Mouse (Mus musculus) limb, embryonic 15.5 days (tissue): ENCODE measurements around the gene Pfdn2. TPM values are rescaled to one million over a fixed set of nuclear protein-coding genes. Genes with fewer than 3 reads are reported as not detected.
A peak's percentile ranks its signal among the peaks of the same experiment; 100 is the strongest.

ENCODE experiments used
- ATAC-seq: fragments of 200-750 bp; cut with Nextera tagmentation; 2 replicates; pipeline ENCODE4 v1.8.0; 2017; ENCODE audit warnings: low read depth, moderate TSS enrichment; ENCODE audit not compliant: insufficient number of reproducible peaks, low FRiP score, low TSS enrichment
- H3K27ac ChIP-seq: fragments of 300-500 bp; sonication (generic); 2 replicates; pipeline ENCODE4 v1.5.1; 2015; ENCODE audit warnings: moderate library complexity, mild to moderate bottlenecking, inconsistent platforms
- H3K27me3 ChIP-seq: fragments of 300-500 bp; sonication (generic); 2 replicates; pipeline ENCODE4 v1.6.1; 2015; ENCODE audit warnings: inconsistent platforms
- H3K36me3 ChIP-seq: fragments of 300-500 bp; sonication (generic); 2 replicates; pipeline ENCODE4 v1.6.1; 2015; ENCODE audit warnings: inconsistent platforms
- H3K4me1 ChIP-seq: fragments of 300-500 bp; sonication (generic); 2 replicates; pipeline ENCODE4 v1.6.1; 2015; ENCODE audit warnings: inconsistent platforms
- H3K4me2 ChIP-seq: fragments of 300-500 bp; sonication (generic); 2 replicates; pipeline ENCODE4 v1.6.1; 2015; ENCODE audit warnings: mild to moderate bottlenecking, inconsistent platforms
- H3K4me3 ChIP-seq: fragments of 300-500 bp; sonication (generic); 2 replicates; pipeline ENCODE4 v1.5.1; 2015; ENCODE audit warnings: mild to moderate bottlenecking, inconsistent platforms
- H3K9ac ChIP-seq: fragments of 300-500 bp; sonication (generic); 2 replicates; pipeline ENCODE4 v1.6.1; 2015; ENCODE audit warnings: inconsistent platforms
- H3K9me3 ChIP-seq: fragments of 300-500 bp; sonication (generic); 2 replicates; pipeline ENCODE4 v1.6.1; 2016; ENCODE audit warnings: inconsistent platforms
- WGBS: fragments of 180-500 bp; shearing (Covaris S2); methylation state at CpG from one replicate; pipeline ENCODE4 v1.1.7; 2015; 5-methylcytosine and 5-hydroxymethylcytosine counted together
- polyA plus RNA-seq: library from polyadenylated mRNA; unstranded; fragments of >200 nt; fragmentation: Nextera tagmentation; extraction: Ambion mirVana; gene quantifications from 2 replicates; pipeline ENCODE4 v1.2.1, GENCODE M21; 2015

Pfdn2 gene
- polyA plus RNA-seq, 1 experiment from 2014 or later, result 93.0 TPM

DNA sequence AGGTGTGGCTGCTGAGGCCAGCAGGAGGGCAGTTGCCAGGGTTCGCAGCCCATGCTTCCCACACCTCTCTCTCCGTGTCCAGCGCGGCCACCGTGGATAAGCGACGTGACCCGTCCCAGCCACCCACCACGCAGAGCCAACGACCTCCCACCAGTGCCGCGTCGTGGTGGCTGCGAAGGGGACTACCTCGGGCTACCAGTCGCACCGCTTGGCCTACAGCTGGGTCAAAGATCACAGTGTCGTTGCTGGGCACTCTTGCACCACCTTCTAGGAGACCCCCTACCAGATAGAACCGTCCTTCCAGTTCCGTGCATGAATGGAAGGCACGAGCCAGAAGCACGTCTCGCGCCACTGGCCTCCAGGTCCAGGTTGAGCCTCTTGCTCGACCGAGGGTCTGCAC lies 14.8 kb downstream of the Pfdn2 start:
- ATAC-seq, result peak; percentile 20; the same call in 1 of the 2 replicates
- H3K27me3 ChIP-seq, result peaks cover 2% of the 10 kb centered on the region; the same call in 1 of the 2 replicates

DNA sequence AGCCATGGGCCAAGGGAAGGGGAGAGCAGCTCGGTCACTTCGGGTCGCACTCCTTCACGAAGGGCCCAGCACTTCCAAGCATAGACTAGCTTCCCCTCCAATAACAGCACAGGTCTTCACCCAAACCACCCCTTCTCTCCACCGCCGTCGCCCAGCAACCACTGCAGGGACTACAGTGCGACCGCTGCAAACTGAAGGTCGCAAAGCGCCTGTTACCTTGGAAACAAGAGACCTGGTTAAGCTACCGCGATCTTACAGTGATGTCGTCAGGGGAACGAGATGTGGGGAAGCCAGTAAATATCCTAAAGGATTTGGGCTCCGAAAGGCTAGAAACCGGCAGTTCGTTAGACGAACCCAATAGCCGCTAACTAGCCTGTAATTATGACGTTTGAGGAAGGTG lies 15.2 kb downstream of the Pfdn2 start, which contains the start of gene Klhdc9:
Gene Klhdc9, minus strand, starts transcription at position 143 of the 400 bp plus-strand sequence.
- H3K27ac ChIP-seq, result peak within 1 kb of the TSS; percentile 75
- ATAC-seq, result peak; percentile 86
- peak within 1 kb of the TSS; percentile 52 for H3K9ac ChIP-seq
- H3K4me2 ChIP-seq, result peak within 1 kb of the TSS; percentile 68
- H3K9me3 ChIP-seq, result no peaks in the 10 kb centered on the region
- peaks cover 5% of the 10 kb centered on the region; the same call in 1 of the 2 replicates for H3K27me3 ChIP-seq
- under 1% methylated on average over 21 of the region's 21 CpGs for WGBS
- H3K4me1 ChIP-seq, result peaks cover 20% of the 10 kb centered on the region
- peak within 1 kb of the TSS; percentile 52 for H3K4me3 ChIP-seq
- H3K36me3 ChIP-seq, result peaks cover 24% of the 10 kb centered on the region

More for the DNA sequence above, 14.8 kb downstream of the Pfdn2 start:
- peak overlapping the region; percentile 68 for H3K4me2 ChIP-seq
- H3K4me3 ChIP-seq, result peak overlapping the region; percentile 52
- H3K27ac ChIP-seq, result peak overlapping the region; percentile 75; the same call in 1 of the 2 replicates
- peak overlapping the region; percentile 52 for H3K9ac ChIP-seq
- 8% methylated on average over 26 of the region's 26 CpGs for WGBS
- H3K4me1 ChIP-seq, result peaks cover 20% of the 10 kb centered on the region
- no peaks in the 10 kb centered on the region for H3K9me3 ChIP-seq
- H3K36me3 ChIP-seq, result peaks cover 24% of the 10 kb centered on the region

DNA sequence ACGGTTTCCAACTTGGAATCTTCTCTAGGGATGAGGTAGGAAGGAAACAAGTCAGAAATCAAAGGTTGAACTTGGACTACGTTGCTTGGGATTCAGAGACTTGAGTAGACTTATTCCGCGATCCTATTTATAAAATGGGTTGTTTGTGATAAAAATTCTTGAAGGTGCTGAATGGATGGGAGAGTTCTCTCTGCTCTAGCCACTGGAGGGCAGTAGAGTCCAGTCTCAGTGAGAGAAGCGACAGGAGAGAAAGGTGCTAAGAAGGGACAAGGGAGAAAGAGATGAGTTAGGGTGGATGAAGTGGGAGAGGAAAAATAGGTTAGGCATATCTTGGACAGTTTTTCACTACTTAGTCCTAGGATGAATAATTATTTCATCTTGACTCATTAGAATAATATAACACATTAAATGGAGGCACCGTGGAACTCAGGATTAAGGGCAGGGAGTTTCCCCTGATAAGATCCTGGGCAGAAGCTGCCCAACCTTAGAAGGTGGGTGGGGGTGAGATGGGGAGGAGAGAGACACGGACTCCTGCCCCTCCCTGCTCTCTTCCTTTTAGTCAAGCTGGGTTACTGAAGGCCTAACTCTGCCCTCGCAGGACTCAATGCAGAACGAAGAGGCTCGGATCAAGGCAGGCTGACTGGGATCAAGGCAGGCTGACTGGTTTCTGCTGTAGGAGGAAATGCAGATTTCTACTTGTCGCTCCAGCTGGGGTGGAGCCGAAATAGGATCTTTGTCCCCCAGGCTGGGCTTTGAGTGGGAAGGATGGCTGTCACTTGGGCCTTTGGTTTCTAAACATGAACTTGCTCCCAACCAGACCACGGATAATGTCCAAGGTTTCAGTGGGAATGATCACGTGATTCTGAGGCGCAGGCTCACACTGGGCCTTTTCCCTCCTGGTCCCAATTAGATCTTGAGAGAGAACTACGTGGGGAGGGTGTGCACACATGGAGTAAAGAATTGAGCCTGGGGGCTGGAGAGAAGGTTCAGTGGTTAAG lies 15.9 kb downstream of the Pfdn2 start:
- peak overlapping the region; percentile 75 for H3K27ac ChIP-seq
- H3K4me3 ChIP-seq, result peak overlapping the region; percentile 52
- H3K9ac ChIP-seq, result peak overlapping the region; percentile 44
- peak overlapping the region; percentile 68 for H3K4me2 ChIP-seq
- ATAC-seq, result no peak
- peaks cover 12% of the 10 kb centered on the region; the same call in 1 of the 2 replicates for H3K27me3 ChIP-seq
- H3K9me3 ChIP-seq, result no peaks in the 10 kb centered on the region
- H3K4me1 ChIP-seq, result peaks cover 20% of the 10 kb centered on the region
- 23% methylated on average over 16 of the region's 16 CpGs for WGBS
- peaks cover 22% of the 10 kb centered on the region for H3K36me3 ChIP-seq

DNA sequence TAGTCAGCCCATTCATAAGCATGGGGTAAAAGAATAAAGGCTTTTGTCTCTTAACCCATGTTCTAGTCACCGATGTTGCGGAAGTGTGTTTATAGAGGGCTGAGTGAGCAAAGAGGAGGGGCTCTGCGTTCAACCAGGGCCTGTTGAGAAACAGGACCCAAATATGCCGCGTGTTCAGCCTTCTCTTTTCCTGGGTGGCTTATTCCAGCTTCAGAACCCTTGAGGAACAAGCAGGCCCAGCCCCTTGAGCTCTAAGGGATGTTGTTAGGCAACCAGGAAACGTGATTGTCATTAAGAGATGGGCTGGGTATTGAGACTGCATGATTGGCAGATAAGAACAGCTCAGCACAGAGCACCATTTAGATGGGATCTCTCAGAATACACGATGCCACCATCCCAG lies 20.5 kb downstream of the Pfdn2 start:
- no peak overlapping the region for H3K27ac ChIP-seq
- no peak overlapping the region for H3K4me3 ChIP-seq
- H3K9me3 ChIP-seq, result no peaks in the 10 kb centered on the region
- no peaks in the 10 kb centered on the region for H3K36me3 ChIP-seq
- ATAC-seq, result no peak
- no peak overlapping the region for H3K9ac ChIP-seq
- 66% methylated on average over 7 of the region's 7 CpGs for WGBS
- H3K4me1 ChIP-seq, result peaks cover 9% of the 10 kb centered on the region
- H3K27me3 ChIP-seq, result peaks cover 28% of the 10 kb centered on the region
- no peak overlapping the region for H3K4me2 ChIP-seq

DNA sequence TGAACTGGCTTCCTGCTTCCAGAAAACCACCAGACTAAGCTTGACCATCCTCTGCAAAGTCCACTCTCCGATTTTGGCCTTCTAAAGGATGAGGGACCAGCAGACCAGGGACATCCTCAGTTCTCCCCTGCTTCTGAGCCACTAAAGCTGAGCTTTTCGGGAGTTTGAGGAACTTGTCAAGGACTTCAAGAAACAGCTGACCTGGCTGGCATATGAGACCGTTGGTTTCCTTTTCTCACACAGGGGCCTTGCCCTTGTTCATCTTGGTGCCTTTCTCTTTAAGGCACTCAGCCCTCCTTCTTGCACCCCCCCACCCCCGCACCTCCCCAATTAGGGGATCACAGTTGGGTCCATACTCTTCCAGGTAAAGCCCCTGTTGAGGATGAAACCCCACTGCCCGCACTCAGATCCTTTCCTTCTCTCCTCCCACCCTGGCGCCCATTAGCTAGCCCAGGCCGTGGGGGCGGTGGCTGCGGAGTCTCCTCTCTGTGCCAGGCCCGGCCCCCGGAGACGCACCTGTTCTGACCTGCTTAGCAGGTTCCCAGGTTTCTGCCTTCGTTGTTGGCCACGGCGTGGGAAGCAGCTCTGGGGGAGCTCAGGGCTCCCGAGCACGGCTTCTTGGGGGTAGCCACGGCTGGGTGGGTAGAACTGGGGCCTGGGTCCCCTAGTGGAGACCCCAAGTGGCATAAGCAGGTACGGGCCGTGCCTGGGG lies 24.5 kb downstream of the Pfdn2 start, which contains the start of gene Nectin4:
Gene Nectin4, plus strand, starts transcription at position 255 of the 712 bp plus-strand sequence.
- peaks cover 12% of the 10 kb centered on the region; the same call in 1 of the 2 replicates for H3K4me1 ChIP-seq
- 36% methylated on average over 20 of the region's 20 CpGs for WGBS
- peaks cover 41% of the 10 kb centered on the region for H3K27me3 ChIP-seq
- no peak within 1 kb of the TSS for H3K9ac ChIP-seq
- H3K27ac ChIP-seq, result peak within 1 kb of the TSS; percentile 54; the same call in 1 of the 2 replicates
- no peak for ATAC-seq
- no peaks in the 10 kb centered on the region for H3K9me3 ChIP-seq
- peak within 1 kb of the TSS; percentile 17 for H3K4me2 ChIP-seq
- no peaks in the 10 kb centered on the region for H3K36me3 ChIP-seq
- H3K4me3 ChIP-seq, result peak within 1 kb of the TSS; percentile 26

DNA sequence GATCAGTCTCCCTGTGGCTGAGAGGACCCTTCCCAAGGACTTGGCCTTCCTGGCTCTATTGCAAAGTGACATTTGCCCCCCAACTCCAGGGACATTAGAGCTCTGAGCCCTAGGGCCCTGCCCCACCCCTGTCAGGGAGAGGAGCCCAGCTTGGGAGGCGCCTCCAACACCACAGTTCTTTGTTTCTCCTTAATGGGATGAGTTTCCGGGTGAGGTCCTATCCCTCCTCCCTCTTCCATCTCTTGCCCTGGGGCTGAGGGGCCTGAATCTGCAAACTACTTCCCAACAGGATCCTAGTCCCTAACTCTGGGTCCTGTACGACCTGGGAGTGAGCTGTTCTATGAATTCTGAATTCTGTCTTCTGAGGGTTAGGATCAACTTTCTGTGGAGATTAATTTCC lies 27.4 kb downstream of the Pfdn2 start:
- Histone ChIP-seq H3K4me3 (peak overlapping the region; percentile 26; the same call in 1 of the 2 replicates), H3K9me3 (no peaks in the 10 kb centered on the region), H3K27ac (peak overlapping the region; percentile 43; the same call in 1 of the 2 replicates), H3K36me3 (no peaks in the 10 kb centered on the region), H3K27me3 (peaks cover 31% of the 10 kb centered on the region), H3K9ac (no peak overlapping the region), H3K4me1 (peaks cover 18% of the 10 kb centered on the region; the same call in 1 of the 2 replicates), H3K4me2 (0 out of 2 replicates have a peak overlapping the region, but pooled peaks have one; percentile 14)
- WGBS, result 54% methylated on average over 3 of the region's 3 CpGs
- no peak for ATAC-seq

DNA sequence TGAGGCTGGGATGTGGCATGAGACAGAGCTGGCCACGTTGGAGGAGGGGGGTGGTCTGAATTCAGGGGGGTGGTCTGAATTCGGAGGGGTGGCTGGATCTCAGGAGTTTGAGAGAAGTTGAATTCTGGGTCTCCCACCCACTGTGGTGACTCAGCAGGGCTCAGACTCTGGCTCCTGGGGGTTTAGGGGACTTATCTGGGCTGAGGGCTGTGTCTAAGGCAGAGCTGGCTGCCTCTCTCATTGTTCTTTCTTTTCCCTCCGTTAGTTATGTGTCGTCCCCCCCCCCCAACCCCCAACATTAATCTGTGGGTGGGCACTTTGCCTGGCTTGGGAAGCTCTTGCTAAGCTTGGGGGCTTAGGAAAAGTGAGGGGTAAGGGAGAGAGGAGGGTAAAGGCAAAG lies 28.5 kb downstream of the Pfdn2 start:
- Histone ChIP-seq H3K9ac (no peak overlapping the region), H3K36me3 (no peaks in the 10 kb centered on the region), H3K4me3 (peak overlapping the region; percentile 8; the same call in 1 of the 2 replicates), H3K9me3 (no peaks in the 10 kb centered on the region), H3K27ac (peak overlapping the region; percentile 43; the same call in 1 of the 2 replicates), H3K4me1 (peaks cover 18% of the 10 kb centered on the region; the same call in 1 of the 2 replicates), H3K27me3 (peaks cover 36% of the 10 kb centered on the region), H3K4me2 (peak overlapping the region; percentile 17; the same call in 1 of the 2 replicates)
- ATAC-seq, result no peak
- WGBS, result 5% methylated on average over 4 of the region's 4 CpGs

DNA sequence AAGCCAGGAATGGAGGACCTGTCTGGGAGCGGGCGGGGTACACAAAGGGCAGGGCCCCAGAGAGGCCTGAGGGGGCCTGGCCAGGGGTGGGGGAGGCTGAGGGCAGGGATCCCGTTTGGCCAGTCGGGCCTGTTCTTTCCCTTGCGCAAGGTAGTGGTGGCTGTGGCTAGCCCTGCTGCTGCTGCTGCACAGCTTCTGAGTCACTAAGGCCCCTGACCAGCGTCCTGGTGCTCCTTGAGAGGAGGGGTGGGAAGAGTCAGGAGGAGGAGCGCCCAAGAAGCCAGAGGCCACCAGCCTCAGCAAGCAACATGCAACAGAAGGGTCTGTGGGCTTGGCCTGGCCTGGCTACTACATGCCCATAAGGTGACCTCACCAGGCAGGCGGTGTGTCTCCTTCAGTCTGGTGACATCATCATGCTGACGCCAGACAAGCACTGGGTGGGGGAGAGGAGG lies 30.2 kb downstream of the Pfdn2 start:
- Histone ChIP-seq H3K36me3 (no peaks in the 10 kb centered on the region), H3K9me3 (no peaks in the 10 kb centered on the region), H3K4me3 (no peak overlapping the region), H3K27ac (0 out of 2 replicates have a peak overlapping the region, but pooled peaks have one; percentile 13), H3K27me3 (peaks cover 41% of the 10 kb centered on the region), H3K9ac (no peak overlapping the region), H3K4me2 (no peak overlapping the region), H3K4me1 (peaks cover 26% of the 10 kb centered on the region)
- ATAC-seq, result no peak
- 44% methylated on average over 9 of the region's 9 CpGs for WGBS

DNA sequence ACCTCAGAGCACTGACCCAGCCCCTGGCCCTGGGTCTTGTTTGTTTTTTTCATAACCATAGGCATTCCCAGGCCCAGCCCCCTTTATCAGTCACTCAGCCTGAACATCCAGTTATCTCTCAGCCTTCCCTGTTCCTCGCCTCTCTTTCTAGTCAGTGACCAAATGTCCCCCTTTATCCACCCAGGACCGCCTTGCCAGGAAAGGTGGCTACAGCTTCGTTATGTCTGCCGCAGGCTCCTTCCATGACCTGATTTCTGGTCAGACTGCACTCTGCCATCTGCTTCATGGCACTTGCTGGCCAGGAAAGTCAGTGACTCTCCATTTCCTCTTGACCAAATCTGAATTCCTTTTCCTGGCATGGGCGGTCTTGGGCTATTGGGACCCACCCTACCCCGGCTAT lies 32.8 kb downstream of the Pfdn2 start:
- H3K9ac ChIP-seq, result no peak overlapping the region
- H3K4me1 ChIP-seq, result peaks cover 22% of the 10 kb centered on the region
- no peak overlapping the region for H3K4me2 ChIP-seq
- H3K4me3 ChIP-seq, result no peak overlapping the region
- no peaks in the 10 kb centered on the region for H3K9me3 ChIP-seq
- H3K36me3 ChIP-seq, result no peaks in the 10 kb centered on the region
- peaks cover 39% of the 10 kb centered on the region for H3K27me3 ChIP-seq
- H3K27ac ChIP-seq, result no peak overlapping the region
- no peak for ATAC-seq
- 85% methylated on average over 6 of the region's 6 CpGs for WGBS

DNA sequence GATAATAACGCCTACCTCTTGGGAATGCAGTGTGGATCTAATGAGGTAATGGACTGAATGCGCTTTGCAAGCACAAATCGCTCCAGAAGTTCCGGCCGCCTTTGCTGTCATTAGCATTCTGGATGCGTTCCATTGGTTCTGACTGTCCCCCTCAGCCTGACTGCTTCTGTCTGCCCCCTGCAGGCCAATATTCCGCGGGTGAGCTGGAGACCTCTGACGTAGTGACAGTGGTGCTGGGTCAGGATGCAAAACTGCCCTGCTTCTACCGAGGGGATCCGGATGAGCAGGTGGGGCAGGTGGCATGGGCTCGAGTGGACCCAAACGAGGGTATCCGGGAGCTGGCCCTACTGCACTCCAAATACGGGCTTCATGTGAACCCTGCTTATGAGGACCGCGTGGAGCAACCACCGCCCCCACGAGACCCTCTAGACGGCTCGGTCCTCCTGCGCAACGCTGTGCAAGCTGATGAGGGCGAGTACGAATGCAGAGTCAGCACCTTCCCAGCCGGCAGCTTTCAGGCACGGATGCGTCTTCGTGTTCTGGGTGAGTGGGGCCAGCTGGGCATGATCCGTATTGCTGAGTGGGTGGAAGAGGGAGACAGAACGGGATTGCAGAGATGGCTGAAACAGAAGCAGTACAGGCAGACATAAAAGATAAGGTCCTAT lies 34.6 kb downstream of the Pfdn2 start:
- H3K4me1 ChIP-seq, result peaks cover 14% of the 10 kb centered on the region
- no peaks in the 10 kb centered on the region for H3K9me3 ChIP-seq
- H3K4me2 ChIP-seq, result peak overlapping the region; percentile 58
- peaks cover 45% of the 10 kb centered on the region for H3K27me3 ChIP-seq
- H3K27ac ChIP-seq, result no peak overlapping the region
- no peaks in the 10 kb centered on the region for H3K36me3 ChIP-seq
- no peak overlapping the region for H3K9ac ChIP-seq
- ATAC-seq, result no peak
- WGBS, result 8% methylated on average over 31 of the region's 31 CpGs
- H3K4me3 ChIP-seq, result peak overlapping the region; percentile 17

DNA sequence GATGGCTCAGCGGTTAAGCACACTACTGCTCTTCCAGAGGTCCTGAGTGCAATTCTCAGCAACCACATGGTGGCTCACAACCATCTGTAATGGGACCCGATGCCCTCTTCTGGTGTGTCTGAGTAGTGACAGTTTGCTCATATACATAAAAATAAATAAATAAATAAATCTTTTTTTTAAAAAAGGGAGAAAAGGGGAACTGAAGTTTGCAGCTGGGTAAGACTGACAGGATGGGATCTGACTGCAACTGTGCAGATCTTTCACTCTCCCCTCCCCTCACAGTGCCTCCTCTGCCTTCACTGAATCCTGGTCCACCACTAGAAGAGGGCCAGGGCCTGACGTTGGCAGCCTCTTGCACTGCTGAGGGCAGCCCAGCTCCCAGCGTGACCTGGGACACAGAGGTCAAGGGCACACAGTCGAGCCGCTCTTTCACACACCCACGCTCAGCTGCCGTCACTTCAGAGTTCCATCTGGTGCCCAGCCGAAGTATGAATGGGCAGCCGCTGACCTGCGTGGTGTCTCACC lies 36.7 kb downstream of the Pfdn2 start:
- H3K27me3 ChIP-seq, result peaks cover 41% of the 10 kb centered on the region
- 84% methylated on average over 11 of the region's 11 CpGs for WGBS

More for the DNA sequence above, 36.7 kb downstream of the Pfdn2 start:
- no peak overlapping the region for H3K27ac ChIP-seq
- no peaks in the 10 kb centered on the region for H3K9me3 ChIP-seq
- no peak for ATAC-seq
- H3K36me3 ChIP-seq, result no peaks in the 10 kb centered on the region
- H3K4me2 ChIP-seq, result no peak overlapping the region
- H3K4me1 ChIP-seq, result peaks cover 10% of the 10 kb centered on the region
- H3K4me3 ChIP-seq, result no peak overlapping the region
- H3K9ac ChIP-seq, result no peak overlapping the region
